Mouse (Mus musculus): ENCODE data around the gene Rere.
A peak's percentile ranks its signal among the peaks of the same experiment; 100 is the strongest.
"Not testable (repeated sequence)": the region's sequence is repeated elsewhere in the genome, so short reads cannot be mapped to it uniquely, and the experiment has no call there.

The Rere gene

DNA sequence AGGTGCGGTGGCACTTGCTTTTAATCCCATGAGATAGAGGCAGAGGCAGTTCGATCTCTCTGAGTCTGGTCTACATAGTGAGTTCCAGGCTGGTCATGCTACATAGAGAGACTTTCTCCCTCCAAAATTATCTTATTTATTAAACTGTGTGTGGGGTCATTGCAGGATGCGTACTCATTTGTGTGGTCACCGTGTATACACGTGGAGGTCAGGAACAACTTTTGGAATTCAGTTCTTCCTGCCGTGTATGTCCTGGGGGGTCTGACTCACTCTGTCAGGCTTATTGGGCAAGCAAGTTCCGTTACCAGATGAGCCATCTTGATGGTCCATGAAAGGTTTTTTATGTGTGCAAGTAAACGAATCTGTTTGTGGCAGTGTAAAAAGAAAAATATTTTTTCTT is 5.5 kb downstream of the Rere start:
- no peak for DNase-seq

DNA sequence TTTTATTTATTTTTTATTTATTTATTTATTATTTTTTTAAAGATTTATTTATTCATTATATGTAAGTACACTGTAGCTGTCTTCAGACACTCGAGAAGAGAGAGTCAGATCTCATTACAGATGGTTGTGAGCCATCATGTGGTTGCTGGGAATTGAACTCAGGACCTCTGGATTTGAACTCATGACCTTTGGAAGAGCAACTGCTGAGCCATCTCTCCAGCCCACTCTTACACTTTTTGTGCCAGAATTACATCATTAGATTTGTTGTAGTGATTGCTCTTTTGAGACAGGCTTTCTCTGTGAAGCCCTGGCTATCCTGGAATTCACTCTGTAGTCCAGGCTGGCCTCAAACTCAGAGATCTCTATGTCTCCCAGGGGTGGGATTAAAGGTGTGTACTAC is 6.0 kb downstream of the Rere start:
- not testable (repeated sequence) for DNase-seq

DNA sequence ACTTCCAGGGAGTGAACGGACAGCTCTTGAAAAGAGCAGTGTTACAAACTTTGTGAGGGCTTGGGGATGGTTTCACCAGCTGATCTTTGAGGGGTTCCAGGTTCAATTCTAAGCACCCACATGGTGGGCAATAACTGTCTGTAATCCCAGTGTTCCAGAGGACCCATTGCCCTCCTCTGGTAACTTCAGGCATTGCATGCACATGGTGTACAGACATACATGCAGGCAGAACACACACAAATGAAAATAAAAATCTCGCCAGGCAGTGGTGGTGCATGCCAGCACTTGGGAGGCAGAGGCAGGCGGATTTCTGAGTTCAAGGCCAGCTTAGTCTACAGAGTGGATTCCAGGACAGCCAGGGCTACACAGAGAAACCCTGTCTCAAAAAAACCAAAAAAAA is 10.5 kb downstream of the Rere start:
- peak in 1 of 2 experiments; percentile 21 for DNase-seq

DNA sequence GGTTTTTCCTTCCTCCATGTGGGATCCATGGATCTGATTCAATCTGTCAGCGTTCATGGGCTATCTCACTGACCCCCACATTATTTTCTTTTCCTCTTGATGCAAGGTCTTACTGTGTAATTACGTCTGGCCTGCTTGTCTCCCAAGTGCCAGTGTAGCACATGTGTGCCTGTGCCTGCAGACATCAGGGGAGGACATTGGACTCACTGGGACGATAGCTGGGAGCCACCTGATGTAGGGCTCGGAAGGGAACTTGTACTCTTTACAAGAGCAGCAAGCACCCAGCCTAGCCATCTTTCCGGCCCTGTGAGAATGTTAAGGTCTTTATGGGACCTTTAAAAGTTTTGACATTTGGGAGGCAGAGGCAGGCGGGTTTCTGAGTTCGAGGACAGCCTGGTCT is 13.4 kb downstream of the Rere start:
- DNase-seq, result no peak

DNA sequence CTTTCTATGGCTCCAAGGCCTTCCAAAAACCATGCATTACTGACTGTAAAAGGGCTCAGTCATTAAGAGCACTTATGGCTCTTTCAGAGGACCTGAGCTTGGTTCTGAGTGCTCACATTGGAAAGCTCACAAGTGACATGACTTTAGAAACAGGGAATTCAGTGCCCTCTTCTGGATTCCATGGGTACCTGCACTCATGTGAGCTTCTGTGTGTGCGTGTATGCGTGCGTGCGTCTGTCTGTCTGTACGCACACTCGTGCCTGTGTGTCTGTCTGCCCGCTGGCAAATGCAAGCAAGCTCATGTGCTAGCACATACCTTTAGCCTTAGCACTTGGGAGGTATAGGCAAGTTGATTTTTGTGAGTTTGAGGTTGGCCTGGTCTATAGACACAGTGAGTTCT is 14.5 kb downstream of the Rere start:
- DNase-seq, result no peak

DNA sequence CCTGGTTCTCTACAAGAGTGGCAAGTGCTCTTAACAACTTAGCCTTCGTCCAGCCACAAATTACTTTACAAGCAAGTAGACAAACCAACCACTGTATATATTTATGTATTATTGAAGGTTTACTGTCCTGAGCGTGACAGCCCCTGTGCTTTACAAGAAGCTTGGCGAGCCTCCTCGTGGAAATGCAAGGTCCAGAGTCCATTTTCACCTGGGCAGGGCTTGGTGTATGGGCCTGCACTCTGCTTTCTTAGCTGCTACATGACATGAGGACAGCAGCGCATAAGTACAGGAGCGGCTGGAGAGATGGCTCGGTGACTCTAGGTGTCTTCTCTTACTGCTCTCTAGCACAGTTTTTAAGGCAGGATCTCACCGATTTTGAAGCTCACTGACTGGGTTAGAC is 21.3 kb downstream of the Rere start:
- no peak for DNase-seq

DNA sequence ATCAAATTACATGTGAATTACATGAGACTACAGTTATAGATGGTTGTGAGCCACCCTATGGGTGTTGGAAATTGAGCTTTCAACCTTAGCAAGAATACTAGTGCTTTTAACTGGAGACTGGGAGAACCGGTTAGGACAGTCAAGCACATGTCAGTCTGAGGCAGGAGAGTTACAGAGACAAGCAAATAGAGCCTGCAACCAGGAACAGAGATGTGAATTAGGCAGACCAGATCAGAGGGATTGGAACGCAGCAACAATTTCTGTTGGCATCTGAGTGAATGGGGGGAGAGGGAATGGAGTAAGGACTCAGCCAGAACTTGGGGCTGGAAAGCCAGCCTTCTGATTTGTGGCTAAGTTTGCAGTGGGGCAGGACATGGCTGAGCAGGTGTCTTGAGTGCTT is 25.3 kb downstream of the Rere start:
- DNase-seq, result no peak

DNA sequence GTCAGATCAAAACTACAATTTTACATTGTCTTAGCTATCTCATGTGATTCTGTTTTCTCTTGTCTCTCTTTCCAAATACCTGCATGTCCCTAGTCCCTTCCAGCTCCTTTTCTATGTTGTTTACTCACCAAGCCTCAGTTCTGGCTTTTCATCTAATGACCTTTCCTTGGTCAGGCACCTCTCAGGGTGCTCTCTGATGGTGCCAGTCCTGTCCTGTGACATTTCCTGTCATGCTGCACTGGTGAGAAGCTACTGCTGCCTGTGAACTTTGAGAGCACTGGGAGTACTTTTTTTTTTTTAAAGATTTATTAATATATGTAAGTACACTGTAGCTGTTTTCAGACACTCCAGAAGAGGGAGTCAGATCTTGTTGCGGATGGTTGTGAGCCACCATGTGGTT is 25.8 kb downstream of the Rere start:
- DNase-seq, result no peak

DNA sequence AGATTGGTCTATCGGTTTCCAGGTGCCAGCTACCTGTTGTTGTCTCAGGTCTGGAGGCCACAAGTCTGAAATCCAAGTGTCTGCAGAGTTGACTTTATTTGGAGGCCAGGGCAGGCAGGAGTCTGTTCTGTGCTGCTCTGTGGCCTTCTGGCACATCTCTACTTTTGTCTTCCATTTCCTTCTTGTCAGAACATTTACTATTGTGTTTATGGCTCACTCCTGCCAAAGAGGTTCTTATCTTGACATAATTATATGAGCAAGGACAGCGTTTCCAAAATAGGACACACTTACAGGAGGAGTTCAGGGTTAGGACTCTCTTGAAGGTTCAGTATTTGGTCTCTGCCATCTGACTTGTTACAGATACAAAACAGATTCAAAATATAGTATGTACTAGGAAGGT is 30.0 kb downstream of the Rere start:
- DNase-seq, result no peak

DNA sequence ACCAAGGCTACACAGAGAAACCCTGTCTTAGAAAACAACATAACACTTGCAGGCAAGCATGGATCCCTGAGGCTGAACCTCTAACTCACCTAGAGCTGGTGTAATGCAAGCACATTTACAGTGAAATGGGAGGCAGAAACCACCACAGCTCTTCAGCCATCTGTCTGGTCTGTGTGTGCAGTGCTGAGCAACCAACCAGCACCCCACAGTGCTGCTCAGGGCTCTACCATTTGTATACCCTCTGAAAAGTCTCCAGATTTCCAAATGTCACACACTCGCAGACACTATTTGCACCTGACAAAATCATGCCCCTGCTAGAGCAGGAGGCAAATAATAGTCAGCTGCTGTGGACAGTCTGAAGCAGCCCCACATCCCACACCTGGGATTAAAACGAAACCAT is 31.2 kb downstream of the Rere start:
- no peak for DNase-seq

DNA sequence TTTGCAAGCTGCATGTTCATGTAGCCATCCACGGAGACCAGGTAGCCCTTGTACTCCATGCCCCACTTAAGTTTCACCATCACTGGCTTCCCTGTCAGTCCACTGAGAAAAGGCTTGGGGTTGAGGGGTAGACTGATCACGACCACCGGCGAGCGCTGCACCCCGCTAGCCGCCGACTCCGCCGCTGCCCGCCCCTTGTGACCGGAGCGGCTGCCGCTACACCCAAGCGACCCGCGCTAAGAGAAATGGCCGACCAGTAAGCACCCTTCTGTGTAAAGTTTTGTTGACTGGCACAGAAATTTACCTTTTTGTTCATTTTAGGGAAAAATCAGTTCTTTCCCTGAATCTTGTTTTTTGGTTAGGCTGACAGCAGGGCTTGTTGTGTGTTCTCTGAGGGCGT is 33.9 kb downstream of the Rere start:
- no peak for DNase-seq

DNA sequence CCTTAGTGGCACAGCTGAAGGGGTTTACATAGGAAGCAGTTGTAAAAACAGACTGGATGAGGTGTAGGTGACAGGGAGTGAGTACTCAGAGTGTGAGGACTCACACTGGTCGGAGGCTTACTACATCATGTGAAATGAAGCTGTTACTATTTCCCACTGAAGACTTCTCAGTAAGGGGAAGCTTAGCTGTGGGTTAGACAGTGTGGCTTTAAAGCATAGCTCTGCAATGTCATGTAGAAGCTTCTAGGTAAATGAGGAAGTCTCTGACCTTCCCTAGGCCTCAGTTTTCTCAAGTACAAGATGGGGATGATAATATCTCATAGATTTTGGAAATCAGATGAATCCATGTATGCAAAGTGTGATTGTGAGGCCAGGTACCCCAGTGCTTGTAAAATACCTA is 35.1 kb downstream of the Rere start:
- no peak for DNase-seq

DNA sequence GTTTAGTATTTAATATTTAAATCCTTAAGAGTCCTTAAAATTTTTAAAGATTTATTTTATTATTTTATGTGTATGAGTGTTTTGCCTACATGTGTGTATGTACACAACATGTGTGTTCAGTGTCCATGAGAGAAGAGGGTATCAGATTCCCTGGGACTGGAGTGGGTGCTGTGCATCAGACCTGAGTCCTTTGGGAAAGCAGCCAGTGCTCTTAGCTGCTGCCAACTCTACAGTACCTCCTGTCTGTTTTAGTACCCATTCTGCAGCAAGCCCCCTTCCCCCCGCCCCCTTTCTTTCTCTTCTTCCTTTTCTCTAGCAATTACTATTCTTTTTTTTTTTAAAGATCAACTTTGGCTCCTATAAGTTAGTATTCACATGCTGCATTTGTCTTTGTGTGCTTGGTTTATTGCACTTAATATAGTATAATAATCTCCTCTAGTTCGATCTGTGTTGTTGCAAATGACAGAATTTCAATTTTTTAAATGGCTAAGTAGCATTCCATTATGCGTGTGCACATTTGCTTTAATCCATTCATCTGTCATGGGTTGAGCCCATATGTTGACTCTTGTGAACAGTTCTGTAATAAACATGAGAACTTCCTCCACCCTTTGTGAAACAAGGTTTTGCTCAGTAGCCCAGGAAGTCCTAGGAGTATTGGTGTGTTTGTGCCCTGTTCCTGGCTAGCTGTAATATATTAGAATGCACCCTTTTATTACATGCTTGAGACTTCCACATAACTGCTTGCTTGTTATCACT is 43.8 kb downstream of the Rere start:
- no peak for DNase-seq

DNA sequence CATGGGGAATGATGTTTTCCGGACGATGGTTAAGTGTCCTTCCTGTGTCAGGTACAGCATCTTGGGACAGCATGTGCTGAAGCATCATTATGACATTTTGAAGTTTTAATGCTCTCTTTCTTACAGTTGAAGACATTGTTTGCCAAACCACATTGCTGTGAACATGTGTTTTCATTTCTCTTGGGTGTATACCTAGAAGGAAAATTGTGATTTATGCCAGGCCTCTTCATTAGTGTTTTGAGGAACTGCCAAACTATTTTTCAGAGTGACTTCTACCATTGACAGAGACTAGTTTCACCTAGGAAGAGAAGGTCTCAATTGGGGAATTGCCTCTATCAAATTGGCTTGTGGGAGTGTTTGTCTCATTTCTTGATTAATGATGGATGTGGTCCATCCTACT is 44.6 kb downstream of the Rere start:
- DNase-seq, result no peak

DNA sequence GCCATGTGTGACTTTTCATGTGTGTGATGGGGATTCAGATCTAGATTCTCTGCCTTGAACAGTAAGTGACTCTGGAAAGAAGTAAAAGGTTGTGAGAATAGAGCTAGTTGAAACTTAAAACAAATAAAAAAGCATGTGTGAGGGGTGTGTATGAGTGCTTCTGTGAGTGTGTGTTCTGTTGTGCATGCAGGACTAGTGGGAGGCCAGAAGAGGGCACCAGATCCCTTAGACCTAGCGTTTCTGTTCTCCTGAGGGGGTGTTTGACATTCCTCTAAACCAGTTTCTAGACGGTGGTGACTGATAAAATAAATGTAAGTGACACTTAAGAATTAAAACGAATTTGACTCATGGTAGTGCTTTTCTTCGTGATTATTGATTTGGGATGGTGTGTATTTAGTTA is 46.0 kb downstream of the Rere start:
- DNase-seq, result no peak

DNA sequence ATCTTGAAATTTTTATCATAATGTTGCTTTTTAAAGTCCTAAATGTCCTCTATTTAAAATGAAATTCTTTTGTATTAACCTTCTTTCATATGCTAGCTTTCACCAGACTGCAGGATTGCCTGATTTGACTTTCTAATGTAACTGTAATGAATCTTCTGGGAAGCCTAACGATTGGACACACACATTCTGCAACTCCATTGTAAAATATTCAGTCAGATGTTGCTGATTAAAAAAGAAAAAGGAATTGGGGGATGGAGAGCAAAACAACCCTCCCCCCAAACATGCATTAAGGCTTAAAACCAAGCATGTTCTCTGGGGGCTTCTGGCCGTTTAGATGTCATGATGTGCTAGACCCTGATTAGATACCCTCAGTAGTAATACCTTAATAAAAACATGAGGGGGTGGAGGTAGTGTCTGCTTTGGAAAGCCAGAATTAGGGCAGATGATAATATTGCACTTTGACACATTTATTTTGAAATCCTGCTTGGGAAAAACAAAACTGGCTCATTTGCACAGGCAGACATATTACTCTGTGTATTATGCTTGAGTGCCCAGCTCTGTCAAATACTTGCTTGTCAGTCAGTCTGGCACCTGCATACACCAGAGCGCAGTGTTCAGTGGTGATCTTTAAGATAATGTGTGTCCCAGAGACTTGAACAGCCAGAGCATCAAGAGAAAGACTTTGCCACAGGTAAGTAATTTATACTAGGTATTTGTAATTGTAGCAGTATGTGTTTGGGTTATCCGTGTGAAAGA is 52.7 kb downstream of the Rere start:
- DNase-seq, result no peak

DNA sequence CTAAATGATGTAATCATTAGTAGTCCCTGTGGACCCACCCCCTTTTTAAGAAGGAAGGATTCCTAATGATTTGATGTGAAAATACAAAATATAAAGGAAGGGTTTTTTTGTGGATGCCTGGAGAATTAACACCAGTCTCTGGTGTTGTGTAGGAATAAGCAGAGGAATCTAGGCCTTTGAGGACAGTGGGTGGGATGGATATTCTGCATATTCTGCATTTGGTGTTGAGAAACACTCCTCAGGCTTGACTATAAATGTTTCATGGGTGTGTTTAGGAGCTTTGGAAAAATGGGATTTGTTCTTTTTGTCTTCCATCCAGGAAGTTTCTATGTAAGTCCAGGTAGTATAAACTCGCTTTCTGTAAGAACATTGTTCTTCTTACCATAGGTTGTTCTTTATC is 55.8 kb downstream of the Rere start:
- no peak for DNase-seq

DNA sequence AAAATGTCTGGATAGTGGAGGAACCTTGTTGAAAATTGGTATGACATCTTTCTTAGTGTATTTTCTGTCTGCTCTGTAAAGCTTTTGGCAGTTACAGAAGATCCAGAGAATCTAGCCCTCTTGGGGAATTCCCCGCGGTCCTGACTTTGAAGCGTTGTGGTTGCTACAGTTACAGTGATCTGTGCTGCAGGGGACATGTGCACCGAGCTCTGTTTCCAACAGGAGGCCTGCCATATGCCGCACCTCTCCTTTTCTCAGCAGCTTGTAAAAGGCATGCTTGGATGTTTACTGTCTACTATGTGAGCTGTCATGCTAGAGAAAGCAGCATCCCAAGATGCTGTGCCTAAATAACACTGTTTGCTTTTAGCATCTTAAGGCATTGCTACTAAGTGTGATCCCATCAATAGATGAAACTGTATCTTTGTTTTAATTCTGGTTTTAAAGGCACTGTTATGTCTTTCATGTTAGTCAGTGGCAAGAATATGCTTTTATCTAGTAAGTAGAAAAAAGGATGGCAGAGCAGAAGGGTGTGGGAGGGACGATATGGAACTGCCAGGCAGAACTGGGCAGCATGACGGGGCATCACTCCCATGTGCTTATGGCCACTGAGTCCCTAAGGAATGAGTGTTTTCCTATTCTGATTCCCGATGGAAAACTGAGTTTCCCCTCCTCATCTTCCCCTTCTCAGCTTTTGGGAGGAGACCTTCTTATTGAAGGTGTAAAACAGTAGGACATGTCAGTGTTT is 57.6 kb downstream of the Rere start:
- DNase-seq, result peak; percentile 9 to 17

DNA sequence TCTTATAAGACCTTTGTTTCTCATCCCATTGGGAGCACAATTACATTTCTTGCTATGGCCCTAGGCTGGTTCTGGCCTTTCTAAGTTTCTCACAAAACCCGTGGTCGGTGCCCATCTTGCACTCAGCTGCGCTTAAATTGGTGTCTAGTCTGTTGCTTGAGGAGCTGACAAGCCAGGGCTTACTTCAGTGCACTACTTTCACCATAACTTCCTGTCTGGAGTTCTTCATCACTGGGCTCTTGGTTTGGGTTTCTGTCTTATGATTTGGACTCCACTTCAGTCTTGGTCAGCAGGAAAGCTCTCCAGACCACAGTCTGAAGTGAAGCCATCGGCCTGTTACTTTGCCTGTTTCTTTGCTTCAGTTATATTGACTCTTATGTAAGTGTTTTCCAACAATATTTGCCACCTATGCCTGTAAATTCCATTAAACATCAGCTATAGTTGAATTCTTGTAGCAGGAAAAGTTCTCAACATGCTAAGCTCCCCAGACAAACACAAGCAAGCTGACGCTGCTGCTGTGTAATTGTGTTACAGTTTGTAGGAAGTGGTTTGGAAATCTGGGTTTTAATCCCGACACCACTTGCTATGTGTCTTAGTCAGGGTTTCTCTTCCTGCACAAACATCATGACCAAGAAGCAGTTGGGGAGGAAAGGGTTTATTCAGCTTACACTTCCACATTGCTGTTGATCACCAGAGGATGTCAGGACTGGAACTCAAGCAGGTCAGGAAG is 59.5 kb downstream of the Rere start:
- no peak for DNase-seq

DNA sequence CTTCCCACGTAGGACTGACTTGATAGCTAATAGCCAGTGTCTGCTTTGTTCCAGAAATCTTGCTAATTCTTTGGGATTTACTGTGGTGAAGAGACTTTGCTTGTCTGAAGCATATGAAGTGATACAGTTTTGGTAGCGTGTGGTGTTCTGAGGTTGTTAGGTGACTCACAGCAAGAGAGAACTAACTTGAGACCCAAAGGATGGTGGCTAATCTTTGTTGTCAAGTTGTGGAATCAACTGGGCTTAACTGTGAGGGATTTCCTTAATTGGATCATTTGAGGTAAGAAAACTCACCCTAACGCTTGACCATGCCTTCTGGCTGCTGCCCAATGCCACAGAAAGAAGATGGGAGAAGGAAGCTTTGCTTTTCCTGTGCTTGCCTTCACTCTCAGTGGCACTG is 63.1 kb downstream of the Rere start:
- DNase-seq, result no peak

DNA sequence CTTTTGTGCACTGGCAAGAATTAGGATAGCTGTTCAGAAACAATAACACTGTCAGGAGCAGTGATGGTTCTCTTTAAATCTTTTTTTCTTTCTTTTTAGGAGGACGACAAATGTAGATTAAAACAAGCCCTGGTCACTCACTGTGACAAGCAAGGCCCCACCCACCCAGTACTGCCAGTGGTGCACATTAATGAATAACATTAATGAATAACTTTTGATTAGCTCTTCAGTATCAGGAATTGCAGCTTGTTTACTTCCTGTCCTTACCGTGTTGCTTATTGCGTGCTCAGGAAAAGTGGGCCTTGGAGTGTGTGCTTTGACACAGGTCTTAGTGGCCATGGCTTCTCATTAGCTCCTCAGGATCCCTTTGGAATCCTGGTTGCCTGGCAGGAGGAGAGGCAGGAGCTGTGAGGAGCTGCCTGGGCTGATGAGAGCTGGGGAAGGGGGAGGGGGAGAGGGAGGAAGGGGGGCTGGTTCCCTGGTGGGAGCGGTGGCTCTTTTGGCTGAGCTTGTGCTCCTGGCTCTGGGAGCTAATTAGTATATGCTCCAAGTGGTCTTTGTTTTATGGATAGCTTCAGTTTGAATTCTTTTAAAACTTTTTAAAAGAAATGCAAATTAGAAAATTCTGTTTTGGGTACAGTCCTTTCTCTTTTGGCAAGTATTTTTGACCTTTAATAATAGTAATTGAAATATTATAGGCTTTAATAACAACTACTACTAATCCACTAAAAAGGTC is 65.4 kb downstream of the Rere start:
- DNase-seq, result no peak

DNA sequence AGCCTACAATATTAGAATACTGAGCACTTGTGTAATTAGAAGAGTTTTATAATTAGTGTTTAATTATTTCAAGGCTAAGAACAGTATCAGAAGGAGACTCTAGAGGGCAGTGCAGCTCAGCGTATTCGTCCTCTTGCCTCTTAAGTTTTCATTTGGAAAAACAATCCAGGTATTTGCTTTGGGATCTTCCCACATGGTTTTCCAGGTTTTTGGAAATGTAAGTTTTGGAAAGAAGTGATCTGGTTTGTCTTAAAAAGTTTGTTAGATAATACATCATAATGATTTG is 65.9 kb downstream of the Rere start:
- DNase-seq, result peak; percentile 29 to 32

DNA sequence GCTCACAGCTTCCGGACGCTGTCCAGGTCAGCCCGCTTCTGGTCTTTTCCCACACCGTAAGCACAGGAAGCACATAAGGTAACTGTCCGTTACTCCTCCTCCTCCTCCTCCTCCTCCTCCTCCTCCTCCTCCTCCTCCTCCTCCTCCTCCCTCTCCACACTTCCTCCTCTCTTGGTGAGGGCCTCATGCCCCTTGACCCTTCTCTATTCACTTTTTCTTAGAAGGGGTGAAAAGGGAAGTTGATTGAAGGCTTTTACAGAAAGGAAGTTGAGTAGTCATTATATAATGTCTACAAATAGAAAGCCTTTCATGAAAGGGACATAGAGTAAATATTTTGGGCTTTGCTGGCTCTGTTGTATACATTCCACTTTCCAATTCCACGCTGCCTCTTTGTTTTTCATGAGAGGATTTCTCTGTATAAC is 68.2 kb downstream of the Rere start:
- DNase-seq, result peak; percentile 17 to 33

Measured in B cell, adult 2 months (primary cell).